Mouse (Mus musculus) T-helper 1 cell (primary cell): ENCODE measurements at regions not wholly inside any gene's neighbourhood (a gene's known extent, or its start where the extent isn't known, plus 50 kb on each side); places are given as distances from the start of the nearest gene placed in this dataset.

Experiments
- in situ Hi-C: fragments of 300-600 bp; cut with MboI, MseI; formaldehyde crosslinking; loops from one replicate; pipeline ENCODE4 v1.15.1; 2025; ENCODE audit warnings: high pct_unique_total_duplicates

DNA sequence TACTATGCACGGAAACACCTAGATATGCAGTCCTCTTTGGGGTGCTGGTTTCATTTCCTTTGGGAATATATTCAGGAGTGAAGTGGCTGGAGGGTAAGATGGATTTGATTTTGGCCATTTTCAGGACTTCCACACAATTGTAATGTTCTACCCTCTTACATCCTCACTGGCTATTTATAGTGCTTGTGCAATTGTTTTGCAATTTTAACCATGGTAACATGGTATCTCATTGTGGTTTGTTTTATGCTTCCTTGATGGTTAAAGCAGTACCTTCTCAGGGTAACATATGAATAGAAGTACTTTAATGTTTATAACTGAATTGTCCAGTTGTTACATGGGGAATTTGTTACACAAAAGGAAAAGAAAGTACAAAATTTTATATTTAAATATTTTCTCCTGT, 135.3 kb upstream of the Nrp1 start:
- in situ Hi-C loops, result no loop called here

DNA sequence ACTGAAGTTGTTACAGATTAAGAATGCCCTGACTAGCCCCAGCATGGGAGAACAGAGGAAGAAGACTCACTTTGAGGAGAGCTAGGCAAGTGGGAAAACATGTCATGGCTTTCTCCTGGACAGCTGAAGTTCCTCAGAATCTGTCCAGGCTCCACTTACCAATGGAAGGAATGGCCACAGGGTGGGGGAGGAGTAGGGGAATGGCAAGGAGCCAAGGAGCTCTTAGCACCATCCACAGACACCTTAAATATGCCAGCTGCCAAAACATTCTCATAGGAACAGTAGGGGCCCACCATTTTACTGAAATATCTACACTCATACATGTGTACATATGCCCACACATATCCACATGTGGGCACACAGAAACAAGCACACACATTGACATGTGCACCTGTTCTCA, 134.9 kb upstream of the Nrp1 start:
- in situ Hi-C loops, result no loop called here

DNA sequence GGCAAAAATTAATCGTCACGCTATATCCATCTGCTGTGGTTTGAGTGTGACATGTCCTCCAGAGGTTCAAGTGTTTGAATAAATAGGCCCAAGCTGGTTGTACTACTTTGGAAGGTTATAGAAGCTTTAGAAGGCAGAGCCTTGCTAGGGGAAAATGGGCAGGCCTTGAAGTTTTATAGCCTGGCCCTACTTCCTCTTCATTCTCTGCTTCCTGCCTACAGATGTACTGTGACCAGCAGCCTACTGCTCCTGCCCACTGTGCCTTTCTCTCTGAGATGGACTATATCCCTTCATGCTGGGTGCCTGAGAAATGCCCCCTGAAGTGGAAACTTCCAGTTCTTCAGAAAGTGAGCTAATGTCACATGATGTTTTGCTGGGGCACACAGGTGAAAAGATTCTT, 133.3 kb upstream of the Nrp1 start:
- in situ Hi-C loops, result no loop called here

DNA sequence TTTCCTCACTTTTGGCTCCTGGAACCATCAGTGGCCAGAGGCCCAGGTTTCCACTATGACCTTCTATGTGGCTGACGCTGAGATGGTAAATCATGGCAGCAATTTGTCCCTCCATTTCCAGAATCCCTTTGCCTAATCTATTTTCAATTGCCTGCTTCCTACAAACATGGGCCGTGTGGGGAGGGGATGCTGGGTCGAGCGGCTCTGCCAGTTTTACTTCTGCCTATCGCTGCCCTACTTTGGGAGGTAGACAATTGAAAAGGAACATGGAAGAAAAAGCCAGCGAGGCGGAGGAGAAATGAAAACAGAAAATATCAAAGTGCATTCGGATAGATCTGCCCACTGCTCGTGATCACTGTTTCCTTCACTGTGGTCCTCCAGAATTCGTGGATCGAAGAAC, 123.3 kb upstream of the Nrp1 start:
- in situ Hi-C loops, result no loop called here

DNA sequence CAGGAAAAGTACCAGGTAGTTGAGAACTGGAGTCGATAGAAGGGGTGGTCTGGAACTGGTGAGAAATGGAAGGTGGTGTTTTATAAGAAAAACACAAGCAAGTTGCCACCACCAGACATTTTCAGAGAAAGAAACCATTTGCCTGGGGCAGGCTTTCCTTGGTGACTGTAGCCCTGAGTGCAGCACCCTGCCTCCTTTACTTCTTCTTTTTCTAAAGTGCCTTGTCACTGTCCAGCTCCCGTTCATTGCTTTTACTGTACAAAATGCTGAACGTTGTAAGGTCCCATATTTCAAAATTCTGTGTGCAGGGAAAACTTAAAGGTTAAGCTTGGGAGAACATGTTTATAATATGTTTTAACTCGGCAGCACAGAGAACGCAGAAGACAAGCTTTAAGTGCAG, 122.9 kb upstream of the Nrp1 start:
- in situ Hi-C loops, result no loop called here

DNA sequence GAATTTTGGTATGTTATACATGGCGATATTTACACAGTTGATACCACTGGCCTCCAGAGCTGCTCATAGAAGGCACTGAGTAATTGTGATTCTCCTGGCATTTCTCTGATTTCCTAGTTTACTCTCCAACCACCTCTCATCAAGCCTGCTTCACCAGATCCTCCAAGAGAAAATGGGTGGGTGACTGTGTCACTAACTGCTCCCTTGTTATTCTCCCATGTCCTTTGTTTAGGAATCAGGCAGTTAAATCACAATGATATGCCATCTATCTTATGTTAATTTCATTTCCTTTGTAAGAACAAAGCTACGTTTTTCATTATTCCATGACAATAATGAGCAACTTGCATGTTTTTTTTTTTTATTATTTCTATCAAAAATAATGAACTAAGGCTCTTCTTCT, 122.3 kb upstream of the Nrp1 start:
- in situ Hi-C loops, result no loop called here

DNA sequence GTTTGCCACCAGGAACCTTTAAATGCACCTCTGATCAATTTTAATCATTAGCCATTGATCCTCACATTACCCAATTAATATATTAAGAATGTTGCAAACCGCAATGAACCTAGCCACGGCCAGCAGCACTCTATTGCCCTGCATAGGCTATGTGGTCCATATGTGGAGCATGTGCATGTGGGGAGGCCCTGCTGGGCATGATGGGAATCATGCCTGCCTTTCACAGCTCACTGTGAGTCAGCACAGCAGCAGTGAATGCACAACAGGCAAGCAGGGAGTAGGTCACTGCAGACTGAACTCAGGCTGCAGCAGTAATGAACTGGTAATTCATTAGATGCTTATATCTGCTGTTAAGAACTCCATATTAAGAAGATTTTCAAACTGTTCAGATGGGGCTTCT, 119.5 kb upstream of the Nrp1 start:
- in situ Hi-C loops, result no loop called here

GRCm38 (mm10) chr8:128239783-128240182, 118.6 kb upstream of the Nrp1 start:
- in situ Hi-C loops, result no loop called here

GRCm38 (mm10) chr8:128241200-128241599, 117.2 kb upstream of the Nrp1 start:
- in situ Hi-C loops, result no loop called here

GRCm38 (mm10) chr8:128242465-128243251, 115.7 kb upstream of the Nrp1 start:
- in situ Hi-C loops, result no loop called here

GRCm38 (mm10) chr8:128251723-128252122, 106.7 kb upstream of the Nrp1 start:
- in situ Hi-C loops, result no loop called here

GRCm38 (mm10) chr8:128260836-128261235, 97.6 kb upstream of the Nrp1 start:
- in situ Hi-C loops, result no loop called here

DNA sequence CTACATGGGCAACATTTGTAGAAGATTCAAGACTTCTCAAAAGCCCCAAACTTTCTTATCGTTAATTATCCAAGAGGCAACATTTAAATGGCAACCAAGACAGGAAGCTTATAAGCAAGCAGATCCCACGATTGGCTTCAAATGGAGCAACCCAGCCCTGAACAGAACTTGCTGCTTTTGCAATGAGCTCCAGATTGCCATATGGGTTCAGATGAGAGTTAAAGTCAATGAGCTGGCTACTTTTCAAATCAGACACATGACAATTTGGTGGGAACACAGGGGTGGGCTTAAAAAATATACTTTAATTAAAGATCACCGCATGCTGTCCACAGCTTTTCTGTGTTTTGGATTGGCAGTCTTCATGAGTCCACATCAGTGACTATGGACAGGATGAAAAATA, 97.0 kb upstream of the Nrp1 start:
- in situ Hi-C loops, result no loop called here

DNA sequence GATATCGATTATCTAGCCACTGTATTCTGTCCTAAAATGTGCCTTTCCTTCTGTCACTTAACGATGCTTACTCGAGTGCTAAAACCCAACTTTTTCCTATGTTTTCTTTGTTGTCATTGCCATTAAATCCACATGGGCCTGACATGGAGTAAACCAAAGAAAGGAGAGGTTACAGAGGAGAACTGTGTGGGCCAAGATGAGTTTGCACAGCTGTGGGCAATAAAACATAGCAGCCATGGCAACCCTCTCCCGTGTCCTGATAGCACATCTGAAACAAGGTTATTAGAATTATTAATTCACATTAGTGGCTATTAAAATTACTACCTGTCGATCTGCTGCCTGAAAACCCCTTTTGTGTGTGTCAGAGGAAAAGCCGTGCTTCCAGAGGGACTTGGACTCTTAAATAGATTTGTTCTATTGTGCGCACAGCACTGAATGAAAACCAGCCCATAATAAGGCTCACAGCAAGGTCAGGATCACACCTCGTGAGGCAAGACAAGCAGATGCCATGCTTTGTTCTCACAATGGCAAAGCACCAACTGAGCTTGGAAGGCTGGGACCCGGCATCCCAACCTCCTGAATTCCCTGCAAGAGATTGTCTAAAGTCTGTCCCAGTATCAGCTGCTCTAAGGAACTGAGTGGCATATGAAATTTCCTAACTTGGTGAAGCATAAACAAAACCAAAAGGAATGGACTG, 95.0 kb upstream of the Nrp1 start:
- in situ Hi-C loops, result no loop called here

DNA sequence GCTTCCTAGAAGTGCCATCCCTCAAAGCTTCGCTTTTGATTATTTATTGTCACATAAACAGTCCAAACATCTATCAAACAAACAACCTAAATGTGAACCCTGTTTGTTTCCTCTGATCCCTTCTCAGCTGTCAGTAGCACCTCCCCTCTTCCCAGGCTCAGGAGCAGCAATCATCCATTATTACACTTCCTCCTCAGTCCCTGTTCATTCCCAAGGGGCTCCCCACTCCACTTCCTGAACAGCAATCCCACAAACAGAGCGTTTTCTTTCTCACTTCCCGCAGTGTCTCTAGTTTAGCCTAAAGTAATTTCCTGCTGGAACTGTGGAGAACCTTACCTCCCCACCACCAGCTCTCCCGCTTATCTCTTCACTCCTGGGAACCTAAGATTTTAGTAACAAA, 91.1 kb upstream of the Nrp1 start:
- in situ Hi-C loops, result loop anchor here (5.0 kb wide), 1 partner anchor 90 kb away; the partner anchor contains the start of gene Nrp1

GRCm38 (mm10) chr8:128268010-128268409, 90.4 kb upstream of the Nrp1 start:
- in situ Hi-C loops, result loop anchor here (5.0 kb wide), 1 partner anchor 89 kb away; the partner anchor contains the start of gene Nrp1

DNA sequence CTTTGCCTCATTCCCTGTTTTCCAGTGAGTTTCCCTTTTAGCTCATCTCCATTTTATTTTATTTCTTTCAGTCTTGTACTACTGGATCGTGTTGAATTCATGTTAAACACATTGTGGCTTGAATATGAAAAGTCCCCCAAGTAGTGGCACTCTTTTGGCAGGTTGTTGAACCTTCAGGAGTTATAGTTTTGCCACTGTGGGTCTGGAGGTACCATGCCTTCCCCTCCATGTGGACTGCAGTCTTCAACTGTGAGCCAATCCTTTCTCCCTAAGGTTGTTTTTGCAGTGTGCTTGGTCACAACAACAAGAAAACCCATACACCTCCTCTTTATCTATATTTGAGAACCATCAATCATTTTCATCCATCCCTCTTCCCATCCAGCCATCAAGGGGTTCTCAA, 88.9 kb upstream of the Nrp1 start:
- in situ Hi-C loops, result loop anchor here (5.0 kb wide), 1 partner anchor 88 kb away; the partner anchor contains the start of gene Nrp1

DNA sequence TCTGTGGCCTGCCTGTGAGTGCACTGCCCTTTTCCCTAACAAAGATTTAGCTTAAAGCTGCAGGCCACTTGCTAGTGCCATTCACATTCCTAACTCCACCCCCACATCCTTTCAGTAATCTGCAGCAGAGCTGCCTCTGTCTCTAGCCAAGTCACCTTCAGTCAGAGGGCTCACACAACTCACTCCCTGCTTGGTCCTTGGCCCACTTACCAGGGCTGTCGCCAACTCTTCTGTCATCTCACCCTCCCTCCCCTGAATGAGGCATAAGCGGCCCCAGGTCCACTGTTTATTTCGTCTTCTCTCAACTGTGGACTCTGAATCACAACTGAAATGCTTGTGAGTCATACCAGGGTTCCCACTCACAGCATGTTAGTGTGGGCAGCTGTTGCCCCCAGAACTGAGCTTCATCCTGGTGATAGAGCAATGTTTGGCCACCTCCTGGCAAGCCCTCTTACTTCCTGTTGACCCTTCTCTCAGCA, 85.5 kb upstream of the Nrp1 start:
- in situ Hi-C loops, result no loop called here

DNA sequence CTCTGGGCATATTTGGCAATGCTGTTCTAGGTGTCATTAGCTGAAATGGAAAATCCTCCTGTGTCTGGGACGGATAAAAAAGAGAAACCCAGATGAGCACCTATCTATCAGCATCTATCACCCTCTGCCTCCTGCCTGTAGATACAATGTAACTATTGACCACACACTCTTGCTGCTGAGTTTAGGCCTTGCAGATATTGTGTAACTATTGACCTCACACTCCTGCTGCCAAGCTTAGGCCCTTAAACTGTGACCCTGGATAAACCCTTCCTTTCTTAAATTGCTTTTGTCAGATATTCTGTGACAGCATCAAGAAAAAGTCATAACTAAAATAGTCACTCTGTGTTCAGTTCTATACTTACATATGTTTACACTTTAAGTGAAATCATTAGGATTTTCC, 81.9 kb upstream of the Nrp1 start:
- in situ Hi-C loops, result no loop called here

GRCm38 (mm10) chr8:128282802-128283201, 75.6 kb upstream of the Nrp1 start:
- in situ Hi-C loops, result no loop called here

DNA sequence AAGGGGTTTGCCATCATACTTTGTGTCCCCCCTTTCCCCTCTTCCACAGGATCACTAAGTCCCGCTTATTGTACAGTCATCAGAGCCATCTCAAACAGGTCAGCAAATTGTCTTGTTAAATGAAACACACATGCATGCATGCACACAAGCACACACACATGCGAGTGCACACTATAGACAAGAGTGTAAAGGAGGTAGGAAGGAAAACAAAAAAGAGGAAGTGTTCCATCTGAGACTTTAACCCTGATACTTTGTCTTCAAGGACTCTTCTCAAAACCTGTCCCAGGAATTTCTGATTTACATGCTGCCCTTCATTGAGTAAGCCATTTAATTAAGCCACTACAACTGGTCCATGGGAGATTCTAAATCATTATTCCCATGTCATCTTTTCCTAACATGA, 75.0 kb upstream of the Nrp1 start:
- in situ Hi-C loops, result no loop called here

DNA sequence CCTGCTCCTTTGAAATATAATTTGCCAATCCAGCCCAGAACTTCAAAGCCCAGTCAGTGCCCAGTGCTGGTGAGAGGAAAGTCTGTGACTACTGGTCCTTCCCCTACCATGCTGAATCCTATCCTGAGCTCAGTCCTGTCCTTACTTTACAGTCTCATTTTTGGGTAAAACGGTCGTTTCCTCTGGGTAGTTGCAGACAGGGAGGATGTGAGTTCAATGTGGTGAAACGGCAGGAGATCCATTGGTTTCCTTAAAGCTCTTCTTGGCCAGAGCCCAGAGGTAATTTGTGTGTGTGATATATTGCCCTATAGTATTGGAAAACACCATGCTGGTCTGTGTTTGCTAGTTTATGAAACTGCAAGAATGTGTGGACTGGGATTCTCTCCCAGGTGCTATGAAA, 73.6 kb upstream of the Nrp1 start:
- in situ Hi-C loops, result no loop called here

- in situ Hi-C loops, result no loop called here
Measured at GRCm38 (mm10) chr8:128290076-128290475, 68.3 kb upstream of the Nrp1 start.
